Mouse (Mus musculus) neural tube, embryonic 12.5 days (tissue): ENCODE measurements around the gene Adamts10. TPM values are rescaled to one million over a fixed set of nuclear protein-coding genes. Genes with fewer than 3 reads are reported as not detected.
A peak's percentile ranks its signal among the peaks of the same experiment; 100 is the strongest.

Experiments used
- ATAC-seq: fragments of 200-750 bp; cut with Nextera tagmentation; 2 replicates; pipeline ENCODE4 v1.8.0; 2017; ENCODE audit warnings: low read depth, mild to moderate bottlenecking, moderate TSS enrichment, moderate library complexity; ENCODE audit not compliant: low FRiP score
- H3K27ac ChIP-seq: fragments of 300-500 bp; sonication (generic); 2 replicates; pipeline ENCODE4 v1.5.1; 2016
- H3K27me3 ChIP-seq: fragments of 300-500 bp; sonication (generic); replicated peaks from 2 replicates; pipeline ENCODE4 v1.6.1; 2016; ENCODE audit warnings: mild to moderate bottlenecking
- H3K36me3 ChIP-seq: fragments of 300-500 bp; sonication (generic); 2 replicates; pipeline ENCODE4 v1.6.1; 2016; ENCODE audit warnings: mild to moderate bottlenecking
- H3K4me1 ChIP-seq: fragments of 300-500 bp; sonication (generic); 2 replicates; pipeline ENCODE4 v1.6.1; 2016
- H3K4me2 ChIP-seq: fragments of 300-500 bp; sonication (generic); replicated peaks from 2 replicates; pipeline ENCODE4 v1.6.1; 2016; ENCODE audit warnings: mild to moderate bottlenecking
- H3K4me3 ChIP-seq: fragments of 300-500 bp; sonication (generic); 2 replicates; pipeline ENCODE4 v1.5.1; 2016
- H3K9ac ChIP-seq: fragments of 300-500 bp; sonication (generic); 2 replicates; pipeline ENCODE4 v1.6.1; 2016; ENCODE audit warnings: mild to moderate bottlenecking
- H3K9me3 ChIP-seq: fragments of 300-500 bp; sonication (generic); 2 replicates; pipeline ENCODE4 v1.6.1; 2016; ENCODE audit warnings: mild to moderate bottlenecking
- WGBS: fragments of 180-500 bp; shearing (Covaris S2); methylation state at CpG from one replicate; pipeline ENCODE4 v1.1.7; 2016; 5-methylcytosine and 5-hydroxymethylcytosine counted together
- polyA plus RNA-seq: library from polyadenylated mRNA; unstranded; fragments of >200 nt; fragmentation: Nextera tagmentation; extraction: Ambion mirVana; gene quantifications from 2 replicates; pipeline ENCODE4 v1.2.1, GENCODE M21; 2016

Gene Adamts10
- polyA plus RNA-seq, 1 experiment from 2014 or later: 52.1 TPM

DNA sequence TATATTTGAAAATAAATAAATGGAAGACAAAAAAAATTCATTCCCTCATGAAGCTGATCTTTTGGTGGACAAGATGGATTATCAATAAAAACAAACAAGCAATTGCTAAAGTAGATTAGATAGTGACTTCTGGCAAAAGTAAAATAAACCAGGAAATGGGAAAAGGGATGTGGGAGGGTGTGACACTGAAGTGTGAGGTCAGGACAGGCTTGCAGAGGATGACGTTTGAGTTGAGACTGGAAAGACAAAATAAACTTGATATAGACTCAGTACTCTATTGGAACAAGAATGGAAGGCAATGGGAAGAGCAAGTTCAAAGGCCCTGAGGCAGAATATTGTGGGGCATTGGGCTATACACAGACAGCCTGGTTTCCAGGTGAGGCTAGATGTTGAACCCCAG is 3.6 kb upstream of the Adamts10 start:
- no peak overlapping the region for H3K4me3 ChIP-seq
- no peaks in the 10 kb centered on the region for H3K9me3 ChIP-seq
- H3K9ac ChIP-seq: no peak overlapping the region
- H3K36me3 ChIP-seq: no peaks in the 10 kb centered on the region
- ATAC-seq: no peak
- 70% methylated on average over 1 of the region's 1 CpGs for WGBS
- no peaks in the 10 kb centered on the region for H3K27me3 ChIP-seq
- H3K27ac ChIP-seq: no peak overlapping the region
- H3K4me1 ChIP-seq: peaks cover 11% of the 10 kb centered on the region
- H3K4me2 ChIP-seq: no peak overlapping the region

- Histone ChIP-seq H3K9ac (peak overlapping the region; percentile 65), H3K4me2 (peak overlapping the region; percentile 74), H3K9me3 (no peaks in the 10 kb centered on the region), H3K36me3 (peaks cover 1% of the 10 kb centered on the region), H3K27ac (0 out of 2 replicates have a peak overlapping the region, but pooled peaks have one; percentile 26), H3K4me1 (peaks cover 15% of the 10 kb centered on the region), H3K27me3 (no peaks in the 10 kb centered on the region), H3K4me3 (peak overlapping the region; percentile 61)
- WGBS: 3% methylated on average over 13 of the region's 13 CpGs
- peak; percentile 43 for ATAC-seq
Observed at GRCm38 (mm10) chr17:33523431-33523917, 530 bp upstream of the Adamts10 start.

- peak overlapping the region; percentile 65; the same call in 1 of the 2 replicates for H3K9ac ChIP-seq
- WGBS: 0% methylated on average over 2 of the region's 2 CpGs
- H3K36me3 ChIP-seq: peaks cover 12% of the 10 kb centered on the region
- no peak overlapping the region for H3K27ac ChIP-seq
- H3K9me3 ChIP-seq: no peaks in the 10 kb centered on the region
- peaks cover 15% of the 10 kb centered on the region for H3K4me1 ChIP-seq
- H3K4me2 ChIP-seq: peak overlapping the region; percentile 74
- peak; percentile 34 for ATAC-seq
- H3K4me3 ChIP-seq: peak overlapping the region; percentile 61
- no peaks in the 10 kb centered on the region for H3K27me3 ChIP-seq
Observed at GRCm38 (mm10) chr17:33524806-33525373, 886 bp downstream of the Adamts10 start.

DNA sequence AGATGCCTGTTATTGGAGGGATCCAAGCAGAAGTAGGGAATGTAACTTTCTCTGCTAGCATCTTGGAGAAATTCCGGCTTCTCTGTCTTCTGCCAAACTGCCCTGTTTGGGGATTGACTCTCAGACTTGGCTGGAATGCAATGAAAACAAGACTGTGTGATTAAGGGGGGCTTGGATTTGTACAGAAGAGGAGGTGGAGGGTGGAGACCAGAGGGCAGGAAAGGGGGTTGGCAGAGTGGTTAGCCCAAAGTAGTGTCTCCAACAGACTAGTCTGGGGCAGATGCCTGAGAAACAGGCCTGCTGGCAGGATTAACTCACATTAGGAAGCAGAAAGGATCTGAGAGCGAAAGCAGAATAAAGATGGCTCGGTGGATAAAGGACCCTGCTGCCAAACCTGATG is 2.5 kb downstream of the Adamts10 start:
- H3K27ac ChIP-seq: no peak overlapping the region
- no peaks in the 10 kb centered on the region for H3K27me3 ChIP-seq
- H3K36me3 ChIP-seq: peaks cover 28% of the 10 kb centered on the region
- H3K4me3 ChIP-seq: no peak overlapping the region
- WGBS: 88% methylated on average over 3 of the region's 3 CpGs
- H3K4me2 ChIP-seq: no peak overlapping the region
- H3K9me3 ChIP-seq: no peaks in the 10 kb centered on the region
- no peak overlapping the region for H3K9ac ChIP-seq
- H3K4me1 ChIP-seq: peaks cover 15% of the 10 kb centered on the region
- ATAC-seq: no peak

DNA sequence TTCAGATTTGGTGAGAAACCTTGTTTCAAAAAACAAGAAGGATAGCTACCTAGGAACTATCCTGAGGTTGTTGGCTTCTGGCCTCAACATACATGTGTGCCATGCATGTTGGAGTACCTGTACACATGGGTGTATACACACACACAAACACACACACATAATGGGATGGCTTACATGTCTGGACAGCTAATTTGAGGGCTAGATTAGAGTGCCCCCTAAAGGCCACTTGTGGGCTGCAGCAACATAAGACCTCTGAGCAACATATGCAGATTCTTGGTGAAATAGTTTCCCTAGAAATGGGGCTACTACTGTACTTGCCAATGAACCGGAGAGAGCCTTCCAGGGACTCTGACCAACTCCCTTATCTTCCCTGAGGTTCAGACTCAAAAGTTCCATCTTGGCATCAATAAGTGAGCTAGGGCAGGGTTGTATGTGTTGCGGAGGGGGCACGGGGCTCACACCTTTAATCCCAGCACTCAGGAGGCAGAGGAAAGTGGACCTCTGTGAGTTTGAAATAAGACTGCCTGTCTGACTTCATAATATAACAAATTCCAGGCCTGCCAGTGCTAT is 15.2 kb downstream of the Adamts10 start:
- H3K4me1 ChIP-seq: no peaks in the 10 kb centered on the region
- no peak for ATAC-seq
- 90% methylated on average over 3 of the region's 3 CpGs for WGBS
- H3K27ac ChIP-seq: no peak overlapping the region
- H3K4me3 ChIP-seq: no peak overlapping the region
- H3K36me3 ChIP-seq: peaks cover 38% of the 10 kb centered on the region
- H3K9ac ChIP-seq: no peak overlapping the region
- no peak overlapping the region for H3K4me2 ChIP-seq
- no peaks in the 10 kb centered on the region for H3K27me3 ChIP-seq
- no peaks in the 10 kb centered on the region for H3K9me3 ChIP-seq

GRCm38 (mm10) chr17:33539878-33540277 is 15.9 kb downstream of the Adamts10 start:
- 93% methylated on average over 4 of the region's 4 CpGs for WGBS
- peaks cover 33% of the 10 kb centered on the region for H3K36me3 ChIP-seq

GRCm38 (mm10) chr17:33549212-33549611 is 25.2 kb downstream of the Adamts10 start:
- Histone ChIP-seq H3K4me2 (no peak overlapping the region), H3K27me3 (no peaks in the 10 kb centered on the region), H3K9ac (no peak overlapping the region), H3K4me1 (no peaks in the 10 kb centered on the region), H3K9me3 (no peaks in the 10 kb centered on the region), H3K4me3 (no peak overlapping the region), H3K27ac (no peak overlapping the region), H3K36me3 (peaks cover 26% of the 10 kb centered on the region)
- ATAC-seq: no peak
- 91% methylated on average over 6 of the region's 6 CpGs for WGBS

More at GRCm38 (mm10) chr17:33539878-33540277, 15.9 kb downstream of the Adamts10 start:
- no peak overlapping the region for H3K4me2 ChIP-seq
- no peak for ATAC-seq
- no peak overlapping the region for H3K4me3 ChIP-seq
- no peaks in the 10 kb centered on the region for H3K9me3 ChIP-seq
- H3K9ac ChIP-seq: no peak overlapping the region
- no peak overlapping the region for H3K27ac ChIP-seq
- no peaks in the 10 kb centered on the region for H3K4me1 ChIP-seq
- no peaks in the 10 kb centered on the region for H3K27me3 ChIP-seq

DNA sequence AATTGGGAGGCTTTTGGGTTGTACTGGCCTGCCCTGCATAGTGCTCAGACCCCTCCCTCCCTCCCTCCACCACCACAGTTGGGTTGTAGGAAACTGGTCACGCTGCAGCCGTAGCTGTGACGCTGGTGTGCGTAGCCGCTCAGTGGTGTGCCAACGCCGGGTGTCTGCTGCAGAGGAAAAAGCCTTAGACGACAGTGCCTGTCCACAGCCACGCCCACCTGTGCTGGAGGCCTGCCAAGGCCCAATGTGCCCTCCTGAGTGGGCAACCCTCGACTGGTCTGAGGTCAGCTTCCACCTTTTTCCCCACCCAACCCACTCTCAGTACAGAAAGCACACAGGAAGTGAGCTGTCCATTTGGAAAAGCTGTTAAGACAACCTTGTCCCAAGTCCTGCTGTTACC is 26.4 kb downstream of the Adamts10 start:
- H3K9ac ChIP-seq: no peak overlapping the region
- no peaks in the 10 kb centered on the region for H3K27me3 ChIP-seq
- H3K4me2 ChIP-seq: no peak overlapping the region
- no peak overlapping the region for H3K27ac ChIP-seq
- 89% methylated on average over 10 of the region's 10 CpGs for WGBS
- no peak overlapping the region for H3K4me3 ChIP-seq
- peaks cover 26% of the 10 kb centered on the region for H3K36me3 ChIP-seq
- H3K9me3 ChIP-seq: no peaks in the 10 kb centered on the region
- no peak for ATAC-seq
- no peaks in the 10 kb centered on the region for H3K4me1 ChIP-seq

DNA sequence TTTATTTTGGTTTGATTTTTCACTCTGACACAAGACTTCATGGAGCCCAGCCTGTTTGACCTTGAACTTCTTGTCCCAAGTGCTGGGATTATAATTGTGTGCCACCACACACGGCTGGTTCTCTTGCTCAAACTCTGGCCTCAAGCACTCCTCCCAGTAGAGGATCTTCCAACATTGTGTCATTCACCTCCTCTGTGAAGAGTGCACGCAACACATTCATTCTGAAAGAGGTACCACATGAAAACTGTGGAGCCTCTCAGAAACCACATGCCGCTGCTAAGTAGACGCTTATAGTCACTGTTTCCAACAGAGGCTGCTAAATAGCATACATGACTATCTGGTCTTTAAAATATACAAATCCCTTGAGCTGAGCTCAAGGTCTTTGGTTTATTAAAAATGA is 28.1 kb downstream of the Adamts10 start:
- no peak for ATAC-seq
- WGBS: 96% methylated on average over 4 of the region's 4 CpGs
- no peak overlapping the region for H3K4me2 ChIP-seq

GRCm38 (mm10) chr17:33552964-33553363 is 29.0 kb downstream of the Adamts10 start:
- H3K9me3 ChIP-seq: no peaks in the 10 kb centered on the region
- H3K27ac ChIP-seq: no peak overlapping the region
- no peaks in the 10 kb centered on the region for H3K4me1 ChIP-seq
- ATAC-seq: no peak
- H3K9ac ChIP-seq: no peak overlapping the region
- peaks cover 26% of the 10 kb centered on the region for H3K36me3 ChIP-seq
- WGBS: 48% methylated on average over 4 of the region's 4 CpGs
- H3K4me2 ChIP-seq: no peak overlapping the region
- no peak overlapping the region for H3K4me3 ChIP-seq
- no peaks in the 10 kb centered on the region for H3K27me3 ChIP-seq

More for the DNA sequence above, 28.1 kb downstream of the Adamts10 start:
- Histone ChIP-seq H3K27ac (no peak overlapping the region), H3K4me1 (no peaks in the 10 kb centered on the region), H3K9me3 (no peaks in the 10 kb centered on the region), H3K4me3 (no peak overlapping the region), H3K9ac (no peak overlapping the region), H3K36me3 (peaks cover 26% of the 10 kb centered on the region), H3K27me3 (no peaks in the 10 kb centered on the region)

GRCm38 (mm10) chr17:33554536-33554935 is 30.5 kb downstream of the Adamts10 start:
- Histone ChIP-seq H3K27me3 (no peaks in the 10 kb centered on the region), H3K9ac (no peak overlapping the region), H3K36me3 (peaks cover 16% of the 10 kb centered on the region), H3K9me3 (no peaks in the 10 kb centered on the region), H3K27ac (no peak overlapping the region), H3K4me1 (no peaks in the 10 kb centered on the region), H3K4me3 (no peak overlapping the region), H3K4me2 (no peak overlapping the region)
- no peak for ATAC-seq
- WGBS: 96% methylated on average over 1 of the region's 1 CpGs

DNA sequence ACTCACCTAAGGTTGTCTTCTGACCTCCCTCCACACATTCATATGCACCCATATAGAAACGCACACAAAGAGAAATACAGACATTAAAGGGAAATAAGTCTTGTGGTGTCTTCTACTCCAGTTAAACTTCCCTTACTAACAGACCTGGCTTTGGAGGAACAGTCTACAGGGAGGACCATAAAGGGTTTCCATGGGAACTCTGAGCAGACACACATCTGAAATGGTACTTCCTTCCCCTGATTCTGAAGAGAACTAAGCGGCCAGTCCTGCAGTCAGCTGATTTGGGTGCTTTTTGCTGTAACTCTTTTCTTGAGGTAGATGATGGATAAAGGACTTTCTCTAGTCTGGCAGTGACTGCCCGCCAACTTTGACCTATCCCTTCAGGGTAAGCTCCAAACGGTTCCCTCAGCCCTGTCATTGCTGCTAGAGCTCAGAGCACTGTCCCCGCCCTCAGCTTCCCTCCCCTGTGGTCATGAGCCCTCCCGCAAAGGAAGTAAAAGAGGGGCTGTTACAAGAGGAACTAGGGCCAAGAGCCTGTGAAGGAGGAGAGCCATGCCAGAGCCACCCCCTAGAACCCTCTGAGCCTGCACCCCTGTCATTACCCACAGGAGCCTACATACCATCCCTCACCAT is 31.3 kb downstream of the Adamts10 start, which contains the start of gene Myo1f:
TSS of gene Myo1f (plus strand) at position 485 of the 633 bp plus-strand sequence.
- no peak for ATAC-seq
- WGBS: 45% methylated on average over 6 of the region's 6 CpGs
- no peaks in the 10 kb centered on the region for H3K9me3 ChIP-seq
- no peaks in the 10 kb centered on the region for H3K27me3 ChIP-seq
- peaks cover 10% of the 10 kb centered on the region for H3K36me3 ChIP-seq
- no peak within 1 kb of the TSS for H3K9ac ChIP-seq
- H3K27ac ChIP-seq: no peak within 1 kb of the TSS
- H3K4me1 ChIP-seq: no peaks in the 10 kb centered on the region
- no peak within 1 kb of the TSS for H3K4me3 ChIP-seq
- H3K4me2 ChIP-seq: no peak within 1 kb of the TSS
